ENCODE assay signal across 8 mouse cellular contexts in genomic region chr19:36815396-36816271, GRCm38 (mm10). TPM values are rescaled to one million over a fixed set of nuclear protein-coding genes. Genes with fewer than 3 reads are reported as not detected.
DNase-seq lines count a peak whose midpoint lies in the region; ATAC-seq lines count a peak whose summit lies in the region.

No protein-coding gene starts in this region.

- H3K27ac ChIP-seq in hindbrain, embryonic 12.5 days = no peak overlapping the region

- H3K9ac ChIP-seq in hindbrain, embryonic 12.5 days = peak overlapping the region; percentile 39; the same call in 1 of the 2 replicates

- H3K9me3 ChIP-seq in hindbrain, embryonic 12.5 days (replicated peaks) = no peaks in the 10 kb centered on the region

- H3K4me1 ChIP-seq in hindbrain, embryonic 12.5 days = peaks cover 2% of the 10 kb centered on the region

- H3K4me2 ChIP-seq in hindbrain, embryonic 12.5 days (replicated peaks) = peak overlapping the region; percentile 46

- ATAC-seq in hindbrain, embryonic 12.5 days (ENCODE audit: low FRiP score) = peak; percentile 29; the same call in 1 of the 2 replicates

- DNase-seq in gastrocnemius, adult 18-20 months (ENCODE audit: low spot score) = peak; percentile 65
- no peak for DNase-seq in gastrocnemius, postnatal 4 days (ENCODE audit: low spot score in 2 of 2)
- peak; percentile 59 for DNase-seq in brain, embryonic 18.5 days (ENCODE audit: low read depth, low spot score)
- peak; percentile 52 for DNase-seq in fat pad, adult 2 months (ENCODE audit: extremely low read depth, low read depth, low spot score)
- DNase-seq in layer of hippocampus, postnatal 10 days (ENCODE audit: low spot score in 2 of 2) = peak; percentile 22 to 44
- peak; percentile 80 for DNase-seq in lung, postnatal 36 days
- peak; percentile 48 for DNase-seq in skeletal muscle tissue, adult 2 months (ENCODE audit: low read depth, low spot score)

- no peak overlapping the region for H3K4me3 ChIP-seq in hindbrain, embryonic 12.5 days

- WGBS in hindbrain, embryonic 12.5 days = 18% methylated on average over 32 of the region's 32 CpGs

- no peaks in the 10 kb centered on the region for H3K27me3 ChIP-seq in hindbrain, embryonic 12.5 days

- no peaks in the 10 kb centered on the region for H3K36me3 ChIP-seq in hindbrain, embryonic 12.5 days

RNA-seq across cellular contexts. Expression of gene Tnks2, which starts 18.4 kb away (rescaled TPM):
- total RNA-seq in gastrocnemius, adult 18-20 months (2021) = 100 to 1,000 TPM; 104 to 130 TPM
- 100 to 1,000 TPM; 166 to 182 TPM for total RNA-seq in gastrocnemius, postnatal 4 days (2021)
- 99.6 and 99.9 TPM in 2 replicates for polyA plus RNA-seq in hindbrain, embryonic 12.5 days (2016; fragmentation: Nextera tagmentation; extraction: Ambion mirVana)
- 100 to 1,000 TPM; 137 to 143 TPM for total RNA-seq in layer of hippocampus, postnatal 10 days (2021)

Comparison
In these comparisons a context has a peak if more than half of its experiments do, and no peak if none do; other contexts are left out.
1. DNase-seq: peak in gastrocnemius, adult 18-20 months (single experiment), brain, embryonic 18.5 days (single experiment), fat pad, adult 2 months (single experiment), layer of hippocampus, postnatal 10 days (2 of 2), lung, postnatal 36 days (single experiment) and skeletal muscle tissue, adult 2 months (single experiment); none in gastrocnemius, postnatal 4 days (0 of 2).